Mouse (Mus musculus) kidney, adult 2 months (tissue): ENCODE data around the gene Cers5. TPM values are rescaled to one million over a fixed set of nuclear protein-coding genes. Genes with fewer than 3 reads are reported as not detected.

Source experiments
- DNase-seq: peaks from one replicate; pipeline ENCODE4 v3.0.0; 2021
- H3K27ac ChIP-seq: fragments of 200-500 bp; 2 replicates; pipeline ENCODE4 v1.5.1; 2012; ENCODE audit warnings: low read depth, low read length, control low read depth, inconsistent platforms; ENCODE audit not compliant: insufficient read depth
- H3K27me3 ChIP-seq: fragments of 200-500 bp; replicated peaks from 2 replicates; pipeline ENCODE4 v1.6.1; 2012; ENCODE audit warnings: mild to moderate bottlenecking, moderate library complexity, low read length, inconsistent platforms; ENCODE audit not compliant: control insufficient read depth, insufficient read depth
- H3K36me3 ChIP-seq: fragments of 200-500 bp; 2 replicates; pipeline ENCODE4 v1.6.1; 2012; ENCODE audit warnings: mild to moderate bottlenecking, moderate library complexity, low read length, inconsistent platforms; ENCODE audit not compliant: control insufficient read depth, insufficient read depth
- H3K4me1 ChIP-seq: fragments of 200-500 bp; 2 replicates; pipeline ENCODE4 v1.6.1; 2011; ENCODE audit warnings: low read length; ENCODE audit not compliant: control insufficient read depth, insufficient read depth
- H3K4me3 ChIP-seq: fragments of 200-500 bp; 2 replicates; pipeline ENCODE4 v1.5.1; 2011; ENCODE audit warnings: mild to moderate bottlenecking, low read depth, low read length, control low read depth; ENCODE audit not compliant: insufficient read depth
- CTCF ChIP-seq: fragments of 200-500 bp; conservative IDR thresholded peaks from 2 replicates; pipeline ENCODE4 v1.5.1; 2011; ENCODE audit warnings: low read depth, mild to moderate bottlenecking, control low read depth, low read length, moderate library complexity, mixed read lengths; ENCODE audit not compliant: insufficient read depth, insufficient read length
- POLR2A ChIP-seq: fragments of 200-500 bp; IDR thresholded peaks from one replicate; pipeline ENCODE4 v1.6.1; 2011; ENCODE audit warnings: low read depth, low read length, control low read depth
- WGBS: fragments of 180-500 bp; shearing (Covaris S2); methylation state at CpG from one replicate; pipeline ENCODE4 v1.1.7; 2018; 5-methylcytosine and 5-hydroxymethylcytosine counted together
- polyA plus RNA-seq: library from polyadenylated mRNA; depleted of rRNA; stranded (reverse); fragments of >200 nt; gene quantifications from 2 replicates; pipeline ENCODE4 v1.2.3, GENCODE M21; 2012

Gene Cers5
- polyA plus RNA-seq, 1 experiment: 28.7 TPM

GRCm38 (mm10) chr15:99813639-99814038 is 41.0 kb upstream of the Cers5 start:
- no peaks in the 10 kb centered on the region; the same call in 1 of the 2 replicates for H3K36me3 ChIP-seq

DNA sequence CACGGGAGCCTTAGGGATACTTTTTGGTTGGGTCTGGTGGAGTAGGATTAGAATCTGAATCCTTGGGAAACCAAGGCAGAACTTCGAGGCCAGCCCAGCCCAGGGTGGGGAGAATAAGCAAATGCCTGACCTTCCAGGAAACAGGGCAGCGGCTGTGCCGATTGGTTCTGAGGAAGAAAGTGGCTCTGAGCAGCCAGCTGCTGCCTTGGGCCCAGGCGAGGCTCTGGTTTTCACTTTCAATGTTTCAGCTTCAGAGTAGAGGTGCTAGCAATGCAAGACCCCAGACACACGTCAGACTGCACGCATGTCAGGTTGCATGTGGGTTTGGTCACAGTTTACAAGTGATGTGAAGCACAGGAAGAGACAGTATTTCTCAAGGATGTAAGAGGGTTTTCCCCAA is 39.4 kb upstream of the Cers5 start:
- DNase-seq: no peak
- Histone ChIP-seq H3K4me3 (no peak overlapping the region), H3K36me3 (peaks cover under 1% of the 10 kb centered on the region; the same call in 1 of the 2 replicates), H3K27ac (no peak overlapping the region), H3K27me3 (no peaks in the 10 kb centered on the region), H3K4me1 (0 out of 2 replicates have a peak, but pooled peaks cover 2% of the 10 kb centered on the region)
- TF ChIP-seq CTCF (no peak), POLR2A (no peak)
- 53% methylated on average over 7 of the region's 7 CpGs for WGBS

More at GRCm38 (mm10) chr15:99813639-99814038, 41.0 kb upstream of the Cers5 start:
- 0 out of 2 replicates have a peak, but pooled peaks cover 6% of the 10 kb centered on the region for H3K4me1 ChIP-seq
- H3K4me3 ChIP-seq: no peak overlapping the region
- H3K27me3 ChIP-seq: no peaks in the 10 kb centered on the region
- WGBS: 97% methylated on average over 6 of the region's 6 CpGs
- TF ChIP-seq CTCF: no peak
- TF ChIP-seq POLR2A: no peak
- no peak overlapping the region for H3K27ac ChIP-seq
- DNase-seq: no peak

DNA sequence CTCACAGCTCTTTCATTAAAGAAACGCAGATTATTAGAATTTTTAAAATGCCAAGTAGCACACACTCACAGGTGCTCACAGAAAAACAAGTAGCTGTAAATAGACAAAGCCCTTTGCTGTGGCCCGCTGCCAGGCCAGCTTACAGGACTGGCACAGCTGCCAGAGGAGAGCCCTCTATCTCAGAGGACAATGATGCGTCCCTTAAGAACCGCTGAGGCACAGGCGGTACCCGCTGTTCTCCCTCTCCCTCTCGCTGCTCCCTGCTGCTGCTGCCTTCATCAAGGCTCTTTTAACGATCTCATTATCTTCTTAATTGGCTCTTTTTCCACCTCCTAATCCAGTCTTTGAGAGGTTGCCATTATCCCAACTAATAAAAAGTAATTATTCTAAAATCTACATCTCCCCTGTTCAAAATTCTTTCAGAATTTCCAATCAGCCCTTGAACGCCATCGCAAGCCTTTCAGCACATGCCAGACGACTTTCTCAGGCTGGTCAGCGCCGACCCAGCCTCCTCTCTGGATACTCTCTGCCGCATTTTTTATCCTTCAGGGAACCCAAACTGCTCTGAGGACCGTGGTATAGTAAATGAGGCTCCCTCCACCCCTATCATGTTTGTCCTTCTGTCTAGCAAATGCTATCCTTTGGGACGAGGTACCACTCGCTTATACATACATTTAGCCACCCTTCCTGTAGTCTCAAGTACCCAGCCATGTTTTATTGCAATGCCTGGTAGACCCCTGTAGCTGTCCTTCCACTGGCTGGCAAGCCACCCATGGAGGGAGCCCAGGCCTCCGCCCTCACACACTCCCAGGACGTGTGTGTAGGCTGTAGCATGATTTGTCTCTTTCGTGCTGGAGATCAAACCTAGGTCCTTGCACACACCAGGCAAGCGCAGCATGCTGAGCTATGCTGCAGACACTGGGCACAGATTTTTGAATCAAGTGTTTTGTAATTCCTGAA is 35.4 kb upstream of the Cers5 start:
- 0 out of 2 replicates have a peak, but pooled peaks cover 2% of the 10 kb centered on the region for H3K4me1 ChIP-seq
- H3K27ac ChIP-seq: no peak overlapping the region
- no peak overlapping the region for H3K4me3 ChIP-seq
- WGBS: 74% methylated on average over 21 of the region's 21 CpGs
- TF ChIP-seq CTCF (no peak), POLR2A (no peak)
- no peak for DNase-seq
- H3K27me3 ChIP-seq: no peaks in the 10 kb centered on the region
- peaks cover 2% of the 10 kb centered on the region; the same call in 1 of the 2 replicates for H3K36me3 ChIP-seq

DNA sequence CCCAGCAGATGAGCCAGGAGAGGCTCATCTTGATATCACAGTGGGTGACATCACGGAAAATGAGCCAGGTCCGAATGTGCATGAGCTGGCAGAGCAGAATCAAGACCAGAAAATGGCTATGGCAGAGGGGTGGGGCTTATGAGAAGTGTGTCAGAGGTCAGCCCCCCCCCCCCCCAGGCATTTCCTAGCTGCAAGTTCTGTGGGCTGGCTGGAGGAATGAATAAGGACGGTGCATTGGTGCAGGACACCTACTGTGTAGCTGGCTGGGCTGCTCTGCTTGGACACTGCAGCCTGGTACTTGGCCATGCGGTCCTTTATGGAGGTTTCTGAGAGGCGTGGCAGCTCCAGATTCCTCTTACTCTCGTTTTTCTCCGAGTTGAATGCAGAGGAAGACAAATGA is 33.5 kb upstream of the Cers5 start:
- DNase-seq: no peak
- H3K36me3 ChIP-seq: peaks cover 2% of the 10 kb centered on the region; the same call in 1 of the 2 replicates
- H3K27me3 ChIP-seq: no peaks in the 10 kb centered on the region
- H3K4me1 ChIP-seq: peaks cover 4% of the 10 kb centered on the region; the same call in 1 of the 2 replicates
- no peak overlapping the region for H3K27ac ChIP-seq
- H3K4me3 ChIP-seq: no peak overlapping the region
- WGBS: 57% methylated on average over 7 of the region's 7 CpGs
- TF ChIP-seq CTCF (no peak), POLR2A (no peak)

GRCm38 (mm10) chr15:99805673-99806072 is 33.0 kb upstream of the Cers5 start:
- no peak overlapping the region for H3K4me3 ChIP-seq
- DNase-seq: no peak
- no peak overlapping the region for H3K27ac ChIP-seq
- no peak for TF ChIP-seq CTCF
- no peak for TF ChIP-seq POLR2A
- H3K27me3 ChIP-seq: no peaks in the 10 kb centered on the region
- 90% methylated on average over 4 of the region's 4 CpGs for WGBS
- peaks cover 4% of the 10 kb centered on the region; the same call in 1 of the 2 replicates for H3K4me1 ChIP-seq
- H3K36me3 ChIP-seq: peaks cover 2% of the 10 kb centered on the region; the same call in 1 of the 2 replicates

DNA sequence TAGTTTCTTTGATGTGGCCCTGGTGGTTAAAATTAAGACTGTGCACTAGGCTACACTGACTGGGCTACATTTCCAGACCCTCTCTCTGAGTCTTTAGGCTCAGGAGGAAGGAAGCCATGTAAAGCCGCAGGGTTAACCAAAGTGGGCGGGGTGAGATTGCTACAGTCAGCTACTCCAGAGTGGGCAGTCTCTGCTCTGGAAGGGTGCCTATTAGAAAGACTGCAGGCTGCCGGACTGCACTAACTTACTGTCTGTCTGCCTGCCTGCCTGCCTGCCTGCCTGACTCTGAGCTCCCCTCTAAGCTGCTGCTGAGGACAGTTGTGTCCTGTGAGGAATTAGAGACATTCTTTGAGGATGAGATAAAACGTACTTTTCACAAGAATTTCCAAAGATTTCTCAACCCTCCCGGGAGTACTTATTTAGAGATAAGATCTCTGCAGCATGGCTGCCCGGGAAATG is 30.5 kb upstream of the Cers5 start:
- DNase-seq: peak; percentile 61
- H3K27me3 ChIP-seq: no peaks in the 10 kb centered on the region
- H3K27ac ChIP-seq: peak overlapping the region; percentile 47; the same call in 1 of the 2 replicates
- no peak overlapping the region for H3K4me3 ChIP-seq
- WGBS: 44% methylated on average over 6 of the region's 6 CpGs
- H3K4me1 ChIP-seq: peaks cover 4% of the 10 kb centered on the region; the same call in 1 of the 2 replicates
- H3K36me3 ChIP-seq: peaks cover 2% of the 10 kb centered on the region; the same call in 1 of the 2 replicates
- TF ChIP-seq POLR2A (no peak), CTCF (no peak)

DNA sequence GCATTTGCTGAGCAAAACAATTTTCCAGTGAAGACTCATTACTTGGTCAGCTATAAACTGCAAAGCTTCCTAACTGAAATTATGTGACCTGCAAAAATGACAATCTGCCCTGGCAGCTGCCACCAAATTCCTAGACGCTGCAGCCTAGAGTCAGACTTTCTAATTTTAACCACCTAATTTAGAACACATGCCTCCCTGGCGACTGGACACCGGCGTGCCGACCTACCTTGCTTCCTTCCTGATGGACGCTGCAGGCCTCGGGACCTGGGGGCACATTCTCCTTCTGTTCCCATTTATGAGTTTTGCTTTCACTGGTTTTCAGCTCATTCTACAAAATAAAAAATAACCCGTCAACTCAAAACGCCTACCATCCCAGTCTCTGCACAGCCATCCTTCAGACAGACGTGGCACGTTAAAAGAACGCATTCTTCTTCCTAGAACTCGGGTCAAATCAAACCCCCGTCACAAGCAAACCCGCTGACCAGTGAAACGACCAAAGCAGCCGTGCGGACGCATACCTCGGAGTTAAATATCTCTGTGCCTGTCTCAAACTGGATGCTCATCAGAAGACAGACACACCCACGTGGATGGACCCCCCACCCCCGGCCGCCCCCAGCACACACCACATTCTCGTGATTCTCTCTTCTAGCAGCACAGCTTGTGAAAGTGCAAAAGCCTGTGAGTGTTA is 29.3 kb upstream of the Cers5 start:
- no peak overlapping the region for H3K4me3 ChIP-seq
- peaks cover 4% of the 10 kb centered on the region; the same call in 1 of the 2 replicates for H3K4me1 ChIP-seq
- H3K27me3 ChIP-seq: no peaks in the 10 kb centered on the region
- DNase-seq: peak; percentile 52
- 41% methylated on average over 24 of the region's 24 CpGs for WGBS
- peaks cover under 1% of the 10 kb centered on the region; the same call in 1 of the 2 replicates for H3K36me3 ChIP-seq
- TF ChIP-seq POLR2A: no peak
- no peak for TF ChIP-seq CTCF
- no peak overlapping the region for H3K27ac ChIP-seq
